Mouse (Mus musculus): ENCODE measurements around the gene Sipa1l1.

- TF ChIP-seq POLR2A (IDR thresholded peaks at IDR 0.05; ENCODE audit: low read depth, low read length) (no peak), CTCF (IDR thresholded peaks at IDR 0.05; ENCODE audit: borderline replicate concordance, insufficient read depth, low read length) (no peak)
Observed at GRCm38 (mm10) chr12:82271447-82271846, 102.3 kb downstream of the Sipa1l1 start.

Measured in embryonic fibroblast, embryonic 13.5 days (primary cell).